Mouse (Mus musculus) brain, adult 2 months (tissue): ENCODE measurements around the gene Anln.
A peak's percentile ranks its signal among the peaks of the same experiment; 100 is the strongest.

Experiments
- DNase-seq: peaks from one replicate; pipeline ENCODE4 v3.0.0; 2011; ENCODE audit warnings: low read depth, low spot score

Anln gene

DNA sequence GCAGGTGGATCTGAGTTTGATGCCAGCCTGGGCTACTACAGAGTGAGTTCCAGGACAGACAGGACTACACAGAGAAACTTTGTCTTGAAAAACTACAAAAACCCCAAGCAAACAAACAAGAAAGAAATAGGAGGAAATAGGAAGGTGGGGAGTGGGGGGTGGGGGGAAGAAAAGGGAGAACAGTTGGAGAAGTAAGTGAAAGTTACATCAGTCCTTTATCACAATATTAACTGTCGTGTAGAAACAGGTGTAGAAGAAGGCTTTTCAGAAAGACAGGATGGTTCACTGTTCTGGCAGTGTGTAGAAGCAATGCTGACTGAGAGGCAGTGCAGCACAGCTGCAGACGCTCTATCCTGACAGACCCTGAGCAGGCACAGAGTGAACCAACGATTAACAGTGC lies 14.0 kb upstream of the Anln start:
- no peak for DNase-seq

DNA sequence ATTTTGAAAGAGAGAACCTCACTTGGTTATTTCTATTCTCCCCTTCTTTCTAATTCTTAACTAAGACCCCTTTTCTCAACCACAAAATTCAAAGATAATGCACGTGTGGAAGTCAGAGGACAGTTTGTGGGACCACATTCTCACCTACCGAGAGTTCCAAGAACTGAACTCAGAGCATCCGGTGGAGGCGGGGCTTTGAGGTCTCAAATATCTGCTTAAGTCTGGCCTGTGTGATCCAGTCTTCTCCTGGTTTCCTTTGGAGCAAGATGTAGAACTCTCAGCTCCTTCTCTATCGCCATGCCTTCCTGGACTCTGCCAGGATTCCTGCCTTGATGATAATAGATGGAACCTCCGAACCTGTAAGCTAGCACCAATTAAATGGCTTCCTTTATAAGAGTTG lies 13.0 kb upstream of the Anln start:
- no peak for DNase-seq

DNA sequence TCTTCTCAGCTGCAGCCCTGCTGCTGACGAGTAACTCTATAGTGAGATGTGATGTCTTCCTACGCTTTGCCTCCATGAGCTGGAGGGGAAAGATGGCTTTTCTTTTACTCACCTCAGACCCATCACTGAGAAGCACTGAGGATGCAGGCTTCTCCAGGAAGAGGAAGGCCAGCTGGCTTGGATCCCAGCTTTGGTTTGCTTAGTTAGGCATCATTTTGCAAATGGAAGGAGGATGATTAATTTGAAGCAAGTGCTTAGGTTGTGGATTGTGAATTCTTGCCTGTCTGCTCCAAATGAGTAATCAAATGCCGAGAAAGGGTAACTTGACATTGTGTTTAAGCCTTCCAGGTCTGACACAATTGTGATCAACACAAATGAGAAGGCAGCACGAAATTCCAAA lies 10.0 kb upstream of the Anln start:
- peak; percentile 64 for DNase-seq

DNA sequence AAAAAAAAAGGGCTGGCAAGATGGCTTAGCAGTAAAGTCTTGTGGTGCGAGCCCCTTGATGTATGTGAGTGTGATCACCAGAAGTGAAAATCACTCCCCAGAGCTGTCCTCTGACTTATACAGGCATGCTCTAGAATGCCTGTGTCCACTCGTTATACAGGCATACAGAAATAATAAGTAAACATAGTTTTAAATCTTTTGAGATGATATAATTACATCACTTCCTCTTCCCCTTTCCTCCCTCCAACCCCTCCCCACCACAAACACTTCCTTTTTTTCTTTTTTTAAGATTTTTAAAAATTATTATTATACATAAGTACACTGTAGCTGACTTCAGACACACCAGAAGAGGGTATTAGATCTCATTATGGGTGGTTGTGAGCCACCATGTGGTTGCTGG lies 5.7 kb upstream of the Anln start:
- DNase-seq: no peak

DNA sequence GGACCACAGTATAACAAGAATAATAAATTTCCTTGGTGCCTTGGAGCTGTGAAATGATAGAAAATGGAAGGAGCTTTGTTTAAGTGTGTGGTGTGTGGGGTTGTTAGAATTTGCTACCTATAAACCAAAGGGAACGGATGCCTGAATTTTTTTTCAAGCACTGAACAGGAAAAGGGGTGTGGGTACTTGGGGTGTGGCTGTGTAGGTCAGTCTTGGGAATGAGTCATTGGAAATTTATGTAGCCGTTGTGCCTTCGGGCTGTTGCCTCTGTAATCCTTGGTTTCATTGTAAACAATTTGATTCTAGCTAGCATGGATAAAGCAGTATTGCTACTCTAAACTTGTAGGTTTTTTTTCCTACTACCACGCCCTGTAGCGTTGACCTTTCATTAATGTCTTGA lies 1.4 kb upstream of the Anln start:
- no peak for DNase-seq

DNA sequence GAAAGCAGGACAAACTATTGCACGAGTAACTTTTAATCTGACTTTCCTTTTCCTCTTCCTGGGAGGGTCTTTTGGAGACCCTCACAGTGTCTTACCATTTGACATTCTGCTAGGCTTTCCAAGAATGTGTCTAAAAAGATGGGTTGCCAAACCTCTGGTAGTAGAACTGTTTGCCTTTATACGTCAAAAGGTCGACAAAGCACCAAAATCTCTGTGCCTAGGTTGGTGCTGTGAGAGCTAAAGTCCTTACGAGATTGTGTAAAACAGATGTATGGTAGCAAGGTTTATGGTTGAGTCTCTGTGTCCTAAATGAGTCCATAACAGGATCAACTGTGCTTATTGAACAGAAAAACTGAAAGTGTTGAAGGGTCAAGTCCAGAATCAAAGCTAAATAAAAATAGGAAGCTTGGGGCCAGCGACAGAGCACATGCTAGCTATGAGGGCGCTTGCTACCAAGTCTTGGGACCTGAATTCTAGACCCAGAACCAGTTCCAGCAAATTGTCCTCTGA lies 803 bp upstream of the Anln start:
- no peak for DNase-seq

DNA sequence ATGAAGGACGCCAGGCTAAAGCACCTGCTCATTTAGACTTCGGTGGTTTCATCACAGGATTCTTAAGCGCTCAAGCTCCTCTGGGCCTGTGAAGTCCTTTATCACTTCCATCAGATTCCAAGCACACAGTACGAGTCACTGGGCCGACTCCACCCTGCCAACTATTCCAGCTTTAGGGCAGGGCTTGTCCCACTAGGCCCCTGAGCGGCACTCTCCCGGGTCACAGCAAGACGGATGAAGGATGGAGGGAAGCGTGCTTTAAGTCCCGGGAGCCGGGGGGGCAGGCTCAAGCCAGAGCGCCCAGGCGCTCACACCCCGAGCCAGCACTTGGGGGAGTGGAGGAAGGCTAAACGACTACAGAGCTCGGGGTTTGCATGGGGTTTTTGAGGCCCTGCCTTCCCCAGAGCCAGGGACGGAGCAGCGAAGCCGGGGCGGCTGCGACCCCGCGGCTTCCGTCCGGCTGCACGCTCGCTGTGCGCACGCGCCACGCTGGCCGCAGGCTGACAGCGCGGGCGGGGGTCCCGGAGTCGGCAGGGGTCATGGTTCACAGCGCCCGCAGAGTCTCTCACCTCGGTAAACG lies 497 bp downstream of the Anln start:
- DNase-seq: no peak

DNA sequence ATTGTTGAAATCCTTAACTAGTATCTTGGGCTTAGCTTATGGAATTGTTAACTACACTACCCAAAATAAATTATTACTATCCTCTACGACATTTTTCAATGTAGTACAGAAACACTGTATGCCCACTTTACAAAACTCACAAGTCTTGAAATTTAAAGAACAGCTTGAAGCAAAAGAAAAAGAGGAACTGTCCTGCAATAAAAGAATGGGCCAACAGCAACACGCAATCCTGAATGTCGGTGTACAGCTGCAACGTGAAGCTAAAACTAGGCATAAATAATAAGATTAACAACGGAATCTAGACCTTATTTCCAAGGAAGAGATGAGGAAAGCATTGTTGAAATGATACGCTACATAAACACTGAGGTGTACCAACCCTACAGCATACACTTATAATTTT lies 1.1 kb downstream of the Anln start:
- no peak for DNase-seq

DNA sequence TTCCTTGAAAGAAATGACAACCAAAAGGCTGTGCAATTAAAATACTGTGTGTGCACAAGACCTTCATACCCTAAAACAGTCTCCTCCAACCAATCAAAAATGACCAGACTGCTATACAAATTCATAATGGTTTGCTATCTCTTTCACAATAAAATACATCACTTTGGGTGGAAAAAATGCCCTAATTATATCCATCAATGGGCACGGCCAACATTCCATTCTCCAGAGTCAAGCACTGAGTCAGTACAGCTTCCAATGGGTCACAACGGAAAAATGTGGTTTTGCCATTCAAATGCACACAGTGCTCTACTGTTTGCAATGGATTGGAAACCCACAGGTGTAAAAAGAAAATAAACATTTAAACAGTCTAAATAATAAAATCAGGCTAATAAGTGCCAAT lies 3.1 kb downstream of the Anln start:
- DNase-seq: no peak

DNA sequence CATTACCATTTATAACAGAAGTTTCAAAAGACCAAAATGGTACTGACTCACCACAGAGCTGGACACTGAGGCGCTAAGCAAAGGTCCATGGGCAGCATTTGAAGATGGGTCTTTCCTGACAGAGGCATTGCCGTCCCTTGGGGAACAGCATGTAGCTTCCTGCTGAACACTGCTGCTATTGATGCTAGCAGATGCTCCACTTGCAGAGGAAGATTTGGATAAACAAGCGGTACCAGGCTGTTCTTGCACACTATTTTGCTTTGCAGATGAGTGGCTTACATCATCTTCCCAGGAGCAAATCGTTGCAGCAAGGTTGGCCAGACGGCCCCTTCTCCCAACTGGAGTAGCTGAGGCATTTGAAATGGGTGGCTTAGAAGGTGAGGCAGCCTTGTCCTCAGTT lies 12.9 kb downstream of the Anln start:
- peak; percentile 92 for DNase-seq

DNA sequence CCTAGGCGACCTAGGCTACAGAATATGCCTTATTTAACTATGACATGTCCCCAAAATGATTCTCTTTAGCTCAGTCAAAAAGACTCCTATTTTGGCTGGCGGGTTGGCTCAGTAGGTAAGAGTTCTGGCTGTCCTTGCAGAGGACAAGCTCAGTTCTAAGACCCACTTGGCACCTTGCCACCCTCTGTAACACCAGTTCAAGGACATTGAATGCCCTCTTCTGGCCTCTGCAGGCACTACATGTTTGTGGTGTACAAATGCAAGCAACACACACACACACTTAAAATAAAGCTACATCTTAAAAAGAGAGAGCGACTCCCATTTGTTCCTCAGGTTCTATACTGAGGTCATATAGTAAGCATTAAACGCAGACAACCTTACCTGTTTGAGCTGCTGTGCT lies 16.2 kb downstream of the Anln start:
- peak; percentile 38 for DNase-seq

DNA sequence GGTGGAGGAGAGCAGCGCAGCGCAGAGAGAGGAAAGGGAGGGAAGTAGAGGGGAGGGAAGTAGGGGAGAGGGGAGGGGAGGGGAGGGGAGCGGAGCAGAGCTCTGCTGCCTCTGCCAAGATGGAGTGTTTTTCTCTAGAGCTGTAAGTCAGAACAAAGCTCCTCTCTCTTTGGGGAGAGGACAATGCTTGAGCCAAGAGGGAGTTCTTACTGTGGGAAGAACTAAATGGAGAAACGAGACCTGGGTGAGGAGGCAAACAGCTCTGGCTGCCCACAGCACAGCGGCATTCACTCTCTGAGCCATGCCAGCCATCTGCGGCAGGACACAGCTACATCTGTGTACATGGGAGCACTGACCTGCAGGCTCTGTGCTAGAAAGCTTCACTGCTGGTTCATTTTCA lies 21.0 kb downstream of the Anln start:
- peak; percentile 78 for DNase-seq

DNA sequence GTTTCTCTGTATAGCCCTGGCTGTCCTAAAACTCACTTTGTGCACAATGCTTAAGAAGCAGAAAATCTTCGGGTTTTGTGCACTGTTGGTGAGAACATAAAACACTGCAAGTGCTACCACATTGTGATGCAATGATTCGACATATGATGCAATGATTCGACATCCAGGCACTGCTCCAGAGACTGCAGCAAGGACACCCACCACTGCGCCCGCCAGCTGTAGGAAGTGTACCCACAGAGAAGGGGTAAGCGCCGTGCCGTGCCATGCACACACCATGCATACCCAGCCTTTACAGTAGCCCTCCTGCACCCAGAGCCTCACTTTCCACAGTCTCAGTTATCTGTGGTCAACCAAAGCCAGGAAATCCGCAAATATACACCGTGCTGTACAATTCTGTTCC lies 22.4 kb downstream of the Anln start:
- DNase-seq: no peak

DNA sequence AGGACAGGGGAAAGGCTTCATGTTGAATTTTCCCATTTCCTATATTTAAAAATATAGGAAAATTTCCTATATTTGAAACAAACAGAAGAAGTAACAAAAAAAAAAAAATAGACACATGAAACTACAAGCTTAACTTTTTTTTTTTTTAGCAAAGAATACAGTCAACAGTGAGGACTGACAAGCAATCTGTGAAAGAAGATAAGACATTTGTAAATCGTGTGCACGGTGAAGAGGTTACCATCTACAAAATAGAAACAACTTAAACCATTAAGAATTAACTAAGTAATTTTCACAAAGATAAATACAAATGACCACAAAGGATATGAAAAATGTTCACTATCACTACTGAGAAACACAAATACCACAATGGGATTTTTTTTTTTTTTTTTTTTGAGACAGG lies 22.8 kb downstream of the Anln start:
- no peak for DNase-seq

DNA sequence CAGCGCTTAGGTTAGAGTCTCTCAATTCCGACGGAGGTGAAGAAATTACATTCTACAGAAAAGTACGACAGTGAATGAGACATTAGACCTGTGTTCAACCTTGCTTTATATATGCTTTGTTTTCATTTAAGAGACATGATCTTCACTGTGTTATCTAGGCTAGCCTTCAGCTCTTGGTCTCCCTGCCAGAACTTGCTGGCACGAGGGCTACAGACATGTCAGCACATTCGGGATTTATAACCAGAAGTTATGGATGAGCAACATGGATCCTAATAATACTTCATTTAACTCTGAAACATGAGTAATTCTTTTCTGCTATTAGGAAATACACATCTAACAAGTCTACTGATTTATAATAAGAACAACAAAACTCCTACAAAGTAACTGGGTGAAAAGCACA lies 28.1 kb downstream of the Anln start:
- no peak for DNase-seq

DNA sequence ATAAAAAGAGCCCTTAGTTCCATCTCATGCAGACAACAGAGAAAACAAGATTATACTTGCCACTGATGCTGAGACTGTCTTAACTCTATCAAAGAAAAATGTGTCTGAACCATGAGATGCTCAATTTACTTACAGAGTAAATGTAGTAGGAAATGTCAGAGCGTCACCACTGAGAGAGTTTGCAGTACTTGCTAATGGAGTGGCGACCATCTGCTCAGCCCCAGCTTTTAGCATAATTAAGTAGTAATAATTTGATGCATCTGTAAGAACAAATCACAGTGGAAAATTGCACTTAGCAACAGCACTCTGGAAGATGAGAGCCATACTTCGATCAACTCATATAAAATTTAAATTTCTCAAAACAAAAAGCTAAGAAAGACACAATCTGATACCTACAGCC lies 33.1 kb downstream of the Anln start:
- peak; percentile 22 for DNase-seq

DNA sequence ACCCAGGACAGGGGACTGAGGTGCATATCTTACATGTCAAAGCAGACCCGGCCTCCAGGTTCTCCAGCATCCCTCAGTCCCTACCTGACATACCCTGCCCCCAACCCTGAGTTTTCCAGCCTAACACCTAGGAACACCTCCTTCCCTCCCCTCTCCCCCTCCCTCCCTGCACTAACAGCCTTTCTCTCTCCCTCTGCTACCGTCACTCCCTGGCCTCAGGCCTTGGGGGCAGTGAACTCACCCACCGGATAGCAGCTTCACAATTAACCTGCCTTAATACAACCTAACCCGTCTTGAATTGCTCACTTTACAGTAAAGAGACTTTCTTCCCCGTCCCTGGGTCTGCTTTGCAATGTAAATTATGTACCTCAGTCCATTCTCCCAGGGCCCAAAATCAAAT lies 35.1 kb downstream of the Anln start:
- DNase-seq: no peak

DNA sequence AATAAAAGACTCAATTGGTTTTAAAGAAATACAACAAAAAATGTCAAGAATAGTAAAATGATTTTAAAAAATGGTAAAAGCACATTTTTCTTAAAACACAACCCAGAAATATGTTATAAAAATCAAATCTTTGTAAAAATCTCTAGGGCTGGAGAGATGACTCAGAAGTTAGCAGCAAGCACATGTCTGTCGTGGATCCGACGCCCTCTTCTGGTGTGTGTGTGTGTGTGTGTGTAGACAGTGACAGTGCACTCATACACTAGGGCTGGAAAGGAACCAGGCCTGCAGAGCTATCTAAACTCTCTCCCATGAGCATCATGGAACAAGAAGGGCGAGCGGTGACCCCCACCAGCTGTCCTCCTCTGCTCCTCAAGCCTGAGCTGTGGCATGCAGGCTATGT lies 35.5 kb downstream of the Anln start:
- peak; percentile 17 for DNase-seq

DNA sequence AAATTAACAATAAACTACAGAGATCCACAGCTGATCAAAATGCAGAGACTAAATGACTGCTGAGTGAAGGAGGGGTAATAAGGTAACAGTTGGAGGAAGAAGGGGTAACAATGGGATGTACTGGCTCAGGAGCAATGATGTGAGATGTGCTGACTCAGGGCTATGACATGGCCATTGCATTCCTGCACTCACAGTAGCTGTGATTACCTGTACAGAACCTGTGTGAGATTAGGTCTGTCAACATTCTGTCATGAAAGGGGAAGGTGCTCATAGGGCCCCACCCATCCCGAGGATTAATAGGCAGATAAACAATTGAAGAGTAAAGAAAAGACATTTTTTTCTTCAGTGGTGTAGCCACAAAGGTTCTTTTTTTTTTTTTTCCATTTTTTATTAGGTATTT lies 48.7 kb downstream of the Anln start:
- DNase-seq: no peak

DNA sequence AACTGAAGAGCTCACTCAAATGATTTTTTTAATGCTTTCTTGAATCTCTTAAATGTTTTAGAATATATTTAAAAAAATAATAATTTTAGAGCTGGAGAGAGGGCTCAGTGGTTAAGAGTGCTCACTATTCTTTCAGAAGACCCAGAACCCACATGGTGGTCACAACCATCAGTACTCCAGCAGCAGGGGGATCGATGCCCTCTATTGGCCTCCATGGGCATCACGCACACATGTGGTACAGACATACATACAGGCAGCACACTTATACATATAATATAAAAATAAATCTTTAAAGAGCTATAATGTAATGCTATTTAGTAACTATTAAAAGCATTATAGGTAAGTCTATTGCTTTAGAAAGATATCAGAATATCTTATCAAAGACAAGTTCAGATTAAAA lies 51.8 kb downstream of the Anln start:
- DNase-seq: no peak

DNA sequence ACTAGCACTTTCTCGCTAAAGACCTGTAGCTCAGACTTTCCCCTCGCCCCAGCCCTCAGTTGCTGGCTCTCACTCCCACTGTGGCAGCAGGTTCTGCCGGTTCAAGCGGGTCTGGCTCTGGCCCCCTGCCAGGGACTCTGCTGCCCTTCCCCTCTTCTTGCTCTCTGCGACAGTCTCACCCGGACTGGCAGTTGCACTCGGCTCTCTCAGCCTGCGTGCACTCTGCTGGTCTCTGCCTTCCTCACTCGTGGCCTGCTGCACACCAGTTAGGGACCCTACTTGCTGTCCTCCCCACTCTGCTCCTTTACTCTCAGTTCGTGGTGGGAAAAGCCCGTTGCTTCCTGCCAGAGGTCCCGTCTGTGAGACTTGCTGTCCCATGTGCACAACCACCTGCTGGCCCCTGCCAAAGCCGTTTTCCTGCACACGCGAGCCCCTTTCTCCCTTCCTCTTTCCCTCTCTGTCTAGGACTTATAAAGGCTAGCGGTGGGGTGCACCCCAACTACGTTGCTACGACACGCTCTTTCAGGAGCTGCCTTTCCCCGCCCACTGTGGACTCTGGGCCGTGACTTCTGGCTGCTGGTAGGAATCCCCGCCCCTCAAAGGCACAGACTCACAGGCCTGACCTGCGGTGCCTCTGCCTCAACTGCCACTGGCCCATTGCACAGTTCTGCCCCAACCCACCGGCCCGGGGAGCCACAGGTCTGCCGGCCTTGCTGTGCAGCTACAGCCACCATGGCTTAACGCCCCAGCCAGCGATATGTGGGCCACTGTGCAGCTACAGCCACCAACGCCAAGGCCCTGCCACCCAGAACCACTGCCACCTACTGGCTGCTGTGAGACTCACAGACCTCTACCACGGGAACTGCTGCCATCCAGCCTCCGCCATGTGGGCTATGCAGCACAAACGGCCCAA lies 61.3 kb downstream of the Anln start:
- peak; percentile 90 for DNase-seq

DNA sequence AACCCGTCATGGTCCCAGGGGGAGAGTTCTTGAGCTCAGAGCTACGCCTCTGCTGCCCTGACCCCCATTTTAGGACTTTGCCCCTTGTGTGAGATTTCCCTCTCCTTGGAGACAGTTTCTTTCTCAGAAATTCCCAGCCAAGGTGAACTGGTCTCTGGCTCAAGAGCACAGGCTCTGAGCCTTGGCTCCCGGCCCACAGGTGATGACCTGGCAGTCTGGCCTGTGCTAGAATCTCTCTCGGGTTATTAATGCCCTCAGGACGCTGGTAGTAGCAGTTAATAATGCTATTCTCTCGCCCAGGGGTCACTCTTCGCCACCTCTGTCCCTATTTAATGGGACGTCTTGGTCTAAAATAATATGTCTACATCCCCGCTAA lies 61.9 kb downstream of the Anln start:
- DNase-seq: no peak

DNA sequence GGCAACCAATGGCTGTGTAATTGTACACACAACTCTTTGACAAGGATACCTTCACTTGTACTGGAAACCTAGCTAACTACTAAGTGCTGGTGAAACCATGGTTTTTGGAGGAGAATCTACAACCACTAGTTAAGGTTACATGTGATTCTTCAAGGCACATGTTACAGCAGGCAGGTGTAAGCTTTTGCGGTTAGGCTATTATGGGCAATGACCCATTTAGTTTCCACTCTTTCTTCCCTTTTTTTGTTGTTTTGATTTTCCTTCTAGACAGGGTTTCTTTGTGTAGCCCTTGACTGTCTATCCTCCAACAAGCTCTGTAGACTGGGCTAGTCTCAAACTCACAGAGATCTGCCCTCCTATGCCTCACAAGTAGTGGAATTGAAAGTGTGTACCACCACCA lies 64.4 kb downstream of the Anln start:
- no peak for DNase-seq
